Mouse (Mus musculus): ENCODE data around the gene AC134908.4. TPM values are rescaled to one million over a fixed set of nuclear protein-coding genes. Genes with fewer than 3 reads are reported as not detected.

AC134908.4 gene
- polyA plus RNA-seq, 1 experiment from 2014 or later = not detected

GRCm38 (mm10) chr17:25833961-25834594, 38.6 kb upstream of the AC134908.4 start:
- H3K27ac ChIP-seq (replicated peaks; ENCODE audit: low read depth, low read length) = peak overlapping the region; percentile 96
- peak overlapping the region; percentile 86 for H3K4me2 ChIP-seq (ENCODE audit: low read depth, low read length)
- ATAC-seq (ENCODE audit: low read depth) = no peak
- DNase-seq (ENCODE audit: low spot score) = no peak
- peak overlapping the region; percentile 90 for H3K9ac ChIP-seq (ENCODE audit: low read depth, low read length)
- H3K4me1 ChIP-seq (ENCODE audit: control insufficient read depth, insufficient read depth, low read length) = peaks cover 43% of the 10 kb centered on the region
- peaks cover 26% of the 10 kb centered on the region for H3K36me3 ChIP-seq (ENCODE audit: control insufficient read depth, insufficient read depth, low read length)
- no peaks in the 10 kb centered on the region for H3K27me3 ChIP-seq (replicated peaks; ENCODE audit: control insufficient read depth, insufficient read depth, low read length)
- H3K4me3 ChIP-seq (ENCODE audit: low read depth, low read length) = peak overlapping the region; percentile 87
- no peaks in the 10 kb centered on the region for H3K9me3 ChIP-seq (ENCODE audit: control insufficient read depth, low read length)
- WGBS = 31% methylated on average over 6 of the region's 6 CpGs

GRCm38 (mm10) chr17:25833291-25833663, 37.8 kb upstream of the AC134908.4 start, which contains the start of gene Stub1:
Gene Stub1 (minus strand): TSS chr17:25833404.
- H3K27me3 ChIP-seq (replicated peaks; ENCODE audit: control insufficient read depth, insufficient read depth, low read length) = no peaks in the 10 kb centered on the region
- H3K4me2 ChIP-seq (ENCODE audit: low read depth, low read length) = peak within 1 kb of the TSS; percentile 86
- H3K4me1 ChIP-seq (ENCODE audit: control insufficient read depth, insufficient read depth, low read length) = peaks cover 43% of the 10 kb centered on the region
- no peaks in the 10 kb centered on the region for H3K9me3 ChIP-seq (ENCODE audit: control insufficient read depth, low read length)
- peak within 1 kb of the TSS; percentile 87 for H3K4me3 ChIP-seq (ENCODE audit: low read depth, low read length)
- H3K9ac ChIP-seq (ENCODE audit: low read depth, low read length) = peak within 1 kb of the TSS; percentile 90
- DNase-seq (ENCODE audit: low spot score) = peak; percentile 96
- H3K27ac ChIP-seq (replicated peaks; ENCODE audit: low read depth, low read length) = peak within 1 kb of the TSS; percentile 96
- WGBS = 1% methylated on average over 24 of the region's 24 CpGs
- peaks cover 22% of the 10 kb centered on the region for H3K36me3 ChIP-seq (ENCODE audit: control insufficient read depth, insufficient read depth, low read length)
- peak; percentile 50 for ATAC-seq (ENCODE audit: low read depth)

- no peaks in the 10 kb centered on the region for H3K27me3 ChIP-seq (replicated peaks; ENCODE audit: control insufficient read depth, insufficient read depth, low read length)
- H3K4me2 ChIP-seq (ENCODE audit: low read depth, low read length) = peak overlapping the region; percentile 86
- DNase-seq (ENCODE audit: low spot score) (peak; percentile 100), ATAC-seq (ENCODE audit: low read depth) (peak; percentile 90)
- under 1% methylated on average over 53 of the region's 77 CpGs for WGBS
- peaks cover 28% of the 10 kb centered on the region for H3K36me3 ChIP-seq (ENCODE audit: control insufficient read depth, insufficient read depth, low read length)
- peak overlapping the region; percentile 96 for H3K27ac ChIP-seq (replicated peaks; ENCODE audit: low read depth, low read length)
- no peaks in the 10 kb centered on the region for H3K9me3 ChIP-seq (ENCODE audit: control insufficient read depth, low read length)
- peak overlapping the region; percentile 87 for H3K4me3 ChIP-seq (ENCODE audit: low read depth, low read length)
- peaks cover 43% of the 10 kb centered on the region for H3K4me1 ChIP-seq (ENCODE audit: control insufficient read depth, insufficient read depth, low read length)
- peak overlapping the region; percentile 90 for H3K9ac ChIP-seq (ENCODE audit: low read depth, low read length)
Observed at GRCm38 (mm10) chr17:25832436-25833290, 37.2 kb upstream of the AC134908.4 start.

GRCm38 (mm10) chr17:25831451-25832281, 36.2 kb upstream of the AC134908.4 start:
- Histone ChIP-seq H3K4me1 (ENCODE audit: control insufficient read depth, insufficient read depth, low read length) (peaks cover 43% of the 10 kb centered on the region), H3K27me3 (replicated peaks; ENCODE audit: control insufficient read depth, insufficient read depth, low read length) (no peaks in the 10 kb centered on the region), H3K9me3 (ENCODE audit: control insufficient read depth, low read length) (no peaks in the 10 kb centered on the region), H3K9ac (ENCODE audit: low read depth, low read length) (peak overlapping the region; percentile 90), H3K27ac (replicated peaks; ENCODE audit: low read depth, low read length) (peak overlapping the region; percentile 86), H3K4me2 (ENCODE audit: low read depth, low read length) (peak overlapping the region; percentile 86), H3K4me3 (ENCODE audit: low read depth, low read length) (peak overlapping the region; percentile 87), H3K36me3 (ENCODE audit: control insufficient read depth, insufficient read depth, low read length) (peaks cover 34% of the 10 kb centered on the region)
- DNase-seq (ENCODE audit: low spot score) (no peak), ATAC-seq (ENCODE audit: low read depth) (no peak)
- 61% methylated on average over 21 of the region's 21 CpGs for WGBS

- peak overlapping the region; percentile 90; the same call in 1 of the 2 replicates for H3K9ac ChIP-seq (ENCODE audit: low read depth, low read length)
- WGBS = 84% methylated on average over 13 of the region's 14 CpGs
- H3K4me2 ChIP-seq (ENCODE audit: low read depth, low read length) = peak overlapping the region; percentile 86; the same call in 1 of the 2 replicates
- no peak for DNase-seq (ENCODE audit: low spot score)
- H3K4me1 ChIP-seq (ENCODE audit: control insufficient read depth, insufficient read depth, low read length) = peaks cover 38% of the 10 kb centered on the region
- peaks cover 41% of the 10 kb centered on the region for H3K36me3 ChIP-seq (ENCODE audit: control insufficient read depth, insufficient read depth, low read length)
- no peaks in the 10 kb centered on the region for H3K9me3 ChIP-seq (ENCODE audit: control insufficient read depth, low read length)
- H3K27me3 ChIP-seq (replicated peaks; ENCODE audit: control insufficient read depth, insufficient read depth, low read length) = no peaks in the 10 kb centered on the region
- no peak for ATAC-seq (ENCODE audit: low read depth)
- H3K4me3 ChIP-seq (ENCODE audit: low read depth, low read length) = peak overlapping the region; percentile 87
- no peak overlapping the region for H3K27ac ChIP-seq (replicated peaks; ENCODE audit: low read depth, low read length)
Observed at GRCm38 (mm10) chr17:25830806-25831431, 35.5 kb upstream of the AC134908.4 start.

GRCm38 (mm10) chr17:25830200-25830753, 34.8 kb upstream of the AC134908.4 start:
- Histone ChIP-seq H3K36me3 (ENCODE audit: control insufficient read depth, insufficient read depth, low read length) (peaks cover 45% of the 10 kb centered on the region), H3K9ac (ENCODE audit: low read depth, low read length) (peak overlapping the region; percentile 76; the same call in 1 of the 2 replicates), H3K27ac (replicated peaks; ENCODE audit: low read depth, low read length) (no peak overlapping the region), H3K27me3 (replicated peaks; ENCODE audit: control insufficient read depth, insufficient read depth, low read length) (no peaks in the 10 kb centered on the region), H3K4me3 (ENCODE audit: low read depth, low read length) (peak overlapping the region; percentile 52; the same call in 1 of the 2 replicates), H3K4me2 (ENCODE audit: low read depth, low read length) (peak overlapping the region; percentile 76; the same call in 1 of the 2 replicates), H3K4me1 (ENCODE audit: control insufficient read depth, insufficient read depth, low read length) (peaks cover 38% of the 10 kb centered on the region), H3K9me3 (ENCODE audit: control insufficient read depth, low read length) (no peaks in the 10 kb centered on the region)
- 82% methylated on average over 4 of the region's 4 CpGs for WGBS
- DNase-seq (ENCODE audit: low spot score) (no peak), ATAC-seq (ENCODE audit: low read depth) (no peak)

GRCm38 (mm10) chr17:25829558-25830017, 34.1 kb upstream of the AC134908.4 start:
- peak overlapping the region; percentile 76 for H3K9ac ChIP-seq (ENCODE audit: low read depth, low read length)
- H3K27me3 ChIP-seq (replicated peaks; ENCODE audit: control insufficient read depth, insufficient read depth, low read length) = no peaks in the 10 kb centered on the region
- H3K4me2 ChIP-seq (ENCODE audit: low read depth, low read length) = peak overlapping the region; percentile 76
- WGBS = 31% methylated on average over 8 of the region's 8 CpGs
- no peak for ATAC-seq (ENCODE audit: low read depth)
- no peak for DNase-seq (ENCODE audit: low spot score)
- peak overlapping the region; percentile 90 for H3K27ac ChIP-seq (replicated peaks; ENCODE audit: low read depth, low read length)
- peak overlapping the region; percentile 52 for H3K4me3 ChIP-seq (ENCODE audit: low read depth, low read length)
- H3K4me1 ChIP-seq (ENCODE audit: control insufficient read depth, insufficient read depth, low read length) = peaks cover 36% of the 10 kb centered on the region
- H3K36me3 ChIP-seq (ENCODE audit: control insufficient read depth, insufficient read depth, low read length) = peaks cover 45% of the 10 kb centered on the region
- no peaks in the 10 kb centered on the region for H3K9me3 ChIP-seq (ENCODE audit: control insufficient read depth, low read length)

All from embryonic facial prominence, embryonic 14.5 days (tissue).